Mouse (Mus musculus): Measurements from ENCODE around the gene Kat6b. TPM values are rescaled to one million over a fixed set of nuclear protein-coding genes. Genes with fewer than 3 reads are reported as not detected.

Gene Kat6b
- polyA plus RNA-seq, 1 experiment from 2014 or later, result 17.9 TPM

DNA sequence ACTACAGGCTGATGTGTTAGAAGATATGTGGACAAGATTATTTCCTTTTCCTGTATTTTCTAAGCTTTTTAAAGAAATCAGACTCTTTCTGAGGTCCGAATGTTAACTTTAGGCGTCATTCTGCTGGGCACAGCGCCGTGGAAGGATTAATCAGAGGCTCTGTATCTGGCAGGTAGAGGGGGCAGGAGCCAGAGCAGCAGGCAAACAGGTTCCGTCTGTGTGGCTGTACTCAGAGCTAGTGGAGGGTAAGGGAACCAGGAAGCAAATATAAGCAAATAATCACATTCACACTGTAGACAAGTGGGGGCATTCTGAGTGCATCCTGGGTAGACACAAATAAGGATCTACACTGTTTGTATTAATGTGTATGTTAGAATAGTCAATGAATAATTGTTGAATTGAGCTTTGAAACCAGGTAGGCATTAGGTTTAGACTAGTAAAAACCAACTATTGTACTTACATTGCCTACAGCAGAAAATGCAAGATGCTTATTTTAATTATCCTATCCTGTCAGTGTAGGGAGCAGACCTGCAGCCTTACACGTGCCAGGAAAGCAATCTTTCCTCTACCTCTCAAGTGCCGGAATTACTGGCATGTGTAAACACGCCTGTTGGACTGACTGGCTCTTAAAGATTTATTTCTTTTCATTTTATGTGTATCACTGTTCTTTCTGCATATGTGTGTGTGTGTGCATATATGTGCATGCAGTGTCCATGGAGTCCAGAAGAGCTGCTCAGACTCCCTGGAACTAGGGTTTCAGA lies 104.4 kb downstream of the Kat6b start:
- Histone ChIP-seq H3K4me3 (ENCODE audit: low read depth, low read length) (no peak overlapping the region), H3K4me2 (ENCODE audit: low read depth, low read length) (no peak overlapping the region), H3K9me3 (replicated peaks; ENCODE audit: control insufficient read depth, low read length) (no peaks in the 10 kb centered on the region), H3K27me3 (ENCODE audit: control insufficient read depth, insufficient read depth, low read length) (no peaks in the 10 kb centered on the region), H3K27ac (replicated peaks; ENCODE audit: low read depth, low read length) (no peak overlapping the region), H3K9ac (replicated peaks; ENCODE audit: low read length) (no peak overlapping the region), H3K36me3 (replicated peaks; ENCODE audit: control insufficient read depth, insufficient read depth, low read depth, low read length) (no peaks in the 10 kb centered on the region), H3K4me1 (ENCODE audit: control insufficient read depth, insufficient read depth, low read length) (no peaks in the 10 kb centered on the region)
- WGBS, result 61% methylated on average over 8 of the region's 8 CpGs
- DNase-seq (ENCODE audit: low spot score) (no peak), ATAC-seq (replicated peaks; ENCODE audit: insufficient number of reproducible peaks, low FRiP score, low TSS enrichment, low read depth) (no peak)

DNA sequence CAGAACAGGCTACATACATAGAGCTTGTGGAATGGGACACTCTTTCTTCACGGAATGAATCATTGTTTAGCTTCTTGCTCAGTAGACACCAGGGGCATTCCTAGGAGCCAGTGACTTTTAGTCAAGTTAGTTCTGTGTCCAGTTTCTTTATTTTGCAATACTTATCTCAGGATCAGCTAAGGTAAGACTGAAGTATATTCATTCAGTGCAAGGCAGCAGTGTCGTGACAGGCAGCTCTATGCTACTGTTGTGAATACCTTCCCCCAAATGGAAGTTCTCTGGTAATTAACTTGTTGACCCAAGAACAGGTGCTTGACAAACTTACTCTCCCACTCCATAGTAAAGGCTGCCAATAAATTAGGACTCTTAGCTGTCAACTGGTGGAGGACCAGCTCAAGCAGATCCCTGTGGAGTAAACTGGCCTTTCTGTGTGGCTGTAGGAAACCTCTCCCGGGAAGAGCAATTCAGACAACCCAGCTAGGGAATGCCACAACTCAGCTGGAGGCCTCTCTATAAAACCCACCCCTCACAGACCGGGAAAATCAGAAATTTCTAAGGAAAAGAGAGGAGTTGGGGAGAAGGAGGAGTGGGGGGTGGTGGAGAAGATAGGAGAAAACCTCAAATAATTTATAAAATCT lies 105.4 kb downstream of the Kat6b start:
- no peak overlapping the region for H3K27ac ChIP-seq (replicated peaks; ENCODE audit: low read depth, low read length)
- DNase-seq (ENCODE audit: low spot score) (no peak), ATAC-seq (replicated peaks; ENCODE audit: insufficient number of reproducible peaks, low FRiP score, low TSS enrichment, low read depth) (no peak)
- H3K9me3 ChIP-seq (replicated peaks; ENCODE audit: control insufficient read depth, low read length), result no peaks in the 10 kb centered on the region
- H3K9ac ChIP-seq (replicated peaks; ENCODE audit: low read length), result no peak overlapping the region
- no peaks in the 10 kb centered on the region for H3K36me3 ChIP-seq (replicated peaks; ENCODE audit: control insufficient read depth, insufficient read depth, low read depth, low read length)
- 21% methylated on average over 4 of the region's 4 CpGs for WGBS
- H3K27me3 ChIP-seq (ENCODE audit: control insufficient read depth, insufficient read depth, low read length), result no peaks in the 10 kb centered on the region
- H3K4me3 ChIP-seq (ENCODE audit: low read depth, low read length), result no peak overlapping the region
- H3K4me2 ChIP-seq (ENCODE audit: low read depth, low read length), result no peak overlapping the region
- H3K4me1 ChIP-seq (ENCODE audit: control insufficient read depth, insufficient read depth, low read length), result no peaks in the 10 kb centered on the region

DNA sequence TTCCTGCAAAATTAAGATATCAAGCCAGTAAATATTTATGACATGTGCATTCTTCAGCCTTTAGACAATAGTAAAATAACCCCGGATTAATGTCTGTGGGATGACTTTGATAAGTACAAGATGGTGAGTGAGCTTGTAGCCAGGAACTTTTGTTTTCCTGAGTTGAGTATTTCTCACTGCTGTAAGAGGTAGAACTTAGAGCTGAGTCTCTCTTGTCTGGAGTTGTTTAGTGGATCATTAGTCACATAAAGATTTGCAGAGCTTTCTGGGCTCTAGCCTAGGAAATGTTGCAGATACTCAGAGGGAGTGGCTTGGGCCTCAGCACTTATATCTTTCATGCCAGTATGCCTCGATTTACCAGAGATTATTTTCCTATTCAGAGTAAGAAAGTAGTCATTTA lies 106.7 kb downstream of the Kat6b start:
- Histone ChIP-seq H3K4me1 (ENCODE audit: control insufficient read depth, insufficient read depth, low read length) (no peaks in the 10 kb centered on the region), H3K4me2 (ENCODE audit: low read depth, low read length) (no peak overlapping the region), H3K36me3 (replicated peaks; ENCODE audit: control insufficient read depth, insufficient read depth, low read depth, low read length) (no peaks in the 10 kb centered on the region), H3K9me3 (replicated peaks; ENCODE audit: control insufficient read depth, low read length) (no peaks in the 10 kb centered on the region), H3K9ac (replicated peaks; ENCODE audit: low read length) (no peak overlapping the region), H3K27me3 (ENCODE audit: control insufficient read depth, insufficient read depth, low read length) (no peaks in the 10 kb centered on the region), H3K4me3 (ENCODE audit: low read depth, low read length) (no peak overlapping the region), H3K27ac (replicated peaks; ENCODE audit: low read depth, low read length) (no peak overlapping the region)
- DNase-seq (ENCODE audit: low spot score), result no peak
- no peak for ATAC-seq (replicated peaks; ENCODE audit: insufficient number of reproducible peaks, low FRiP score, low TSS enrichment, low read depth)
- 82% methylated on average over 2 of the region's 2 CpGs for WGBS

DNA sequence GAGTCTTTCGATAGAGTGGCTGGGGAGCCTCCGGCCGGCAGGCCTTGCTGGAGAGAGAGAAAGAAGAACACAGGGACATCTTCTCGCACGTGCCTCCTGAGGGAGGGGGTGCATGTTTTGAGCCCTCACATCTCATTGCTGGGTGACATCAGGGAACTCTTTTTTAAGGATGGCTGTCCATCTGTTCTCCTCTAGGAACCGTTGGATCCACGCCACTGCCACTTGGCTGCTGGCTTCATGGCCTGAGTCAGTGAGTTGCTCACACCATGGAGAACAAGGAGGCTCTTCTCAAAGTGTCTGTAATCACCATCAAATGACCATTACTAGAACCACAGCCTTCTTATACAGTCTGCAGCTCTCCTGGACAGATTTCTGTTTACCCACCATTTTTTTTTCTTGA lies 108.4 kb downstream of the Kat6b start:
- no peak for DNase-seq (ENCODE audit: low spot score)
- no peaks in the 10 kb centered on the region for H3K9me3 ChIP-seq (replicated peaks; ENCODE audit: control insufficient read depth, low read length)
- 92% methylated on average over 7 of the region's 7 CpGs for WGBS
- no peaks in the 10 kb centered on the region for H3K27me3 ChIP-seq (ENCODE audit: control insufficient read depth, insufficient read depth, low read length)
- no peaks in the 10 kb centered on the region for H3K36me3 ChIP-seq (replicated peaks; ENCODE audit: control insufficient read depth, insufficient read depth, low read depth, low read length)
- H3K4me2 ChIP-seq (ENCODE audit: low read depth, low read length), result no peak overlapping the region
- no peak for ATAC-seq (replicated peaks; ENCODE audit: insufficient number of reproducible peaks, low FRiP score, low TSS enrichment, low read depth)
- H3K4me1 ChIP-seq (ENCODE audit: control insufficient read depth, insufficient read depth, low read length), result no peaks in the 10 kb centered on the region
- no peak overlapping the region for H3K9ac ChIP-seq (replicated peaks; ENCODE audit: low read length)
- H3K4me3 ChIP-seq (ENCODE audit: low read depth, low read length), result no peak overlapping the region
- no peak overlapping the region for H3K27ac ChIP-seq (replicated peaks; ENCODE audit: low read depth, low read length)

DNA sequence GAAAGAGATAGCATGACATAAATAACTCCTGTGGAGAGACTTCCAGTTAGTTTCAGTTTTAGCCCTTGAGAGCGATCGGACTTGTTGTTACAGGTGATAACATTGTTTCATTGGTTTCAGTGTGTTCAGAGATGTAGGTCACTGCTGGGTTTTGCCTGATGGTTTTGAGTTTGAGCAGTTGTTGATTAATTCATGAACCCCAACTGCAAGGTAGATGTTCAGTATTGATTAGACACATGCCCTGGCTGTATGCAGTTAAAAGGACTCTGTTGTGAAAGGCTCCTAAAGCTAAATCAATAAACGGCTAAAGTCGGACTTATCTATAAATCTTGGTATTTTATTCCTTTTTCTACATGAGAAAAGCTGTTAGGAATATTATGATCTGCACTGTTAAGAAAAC lies 109.0 kb downstream of the Kat6b start:
- Histone ChIP-seq H3K9ac (replicated peaks; ENCODE audit: low read length) (no peak overlapping the region), H3K4me1 (ENCODE audit: control insufficient read depth, insufficient read depth, low read length) (no peaks in the 10 kb centered on the region), H3K4me3 (ENCODE audit: low read depth, low read length) (no peak overlapping the region), H3K27ac (replicated peaks; ENCODE audit: low read depth, low read length) (no peak overlapping the region), H3K36me3 (replicated peaks; ENCODE audit: control insufficient read depth, insufficient read depth, low read depth, low read length) (no peaks in the 10 kb centered on the region), H3K4me2 (ENCODE audit: low read depth, low read length) (no peak overlapping the region), H3K27me3 (ENCODE audit: control insufficient read depth, insufficient read depth, low read length) (no peaks in the 10 kb centered on the region), H3K9me3 (replicated peaks; ENCODE audit: control insufficient read depth, low read length) (no peaks in the 10 kb centered on the region)
- DNase-seq (ENCODE audit: low spot score) (no peak), ATAC-seq (replicated peaks; ENCODE audit: insufficient number of reproducible peaks, low FRiP score, low TSS enrichment, low read depth) (no peak)
- 93% methylated on average over 4 of the region's 4 CpGs for WGBS

DNA sequence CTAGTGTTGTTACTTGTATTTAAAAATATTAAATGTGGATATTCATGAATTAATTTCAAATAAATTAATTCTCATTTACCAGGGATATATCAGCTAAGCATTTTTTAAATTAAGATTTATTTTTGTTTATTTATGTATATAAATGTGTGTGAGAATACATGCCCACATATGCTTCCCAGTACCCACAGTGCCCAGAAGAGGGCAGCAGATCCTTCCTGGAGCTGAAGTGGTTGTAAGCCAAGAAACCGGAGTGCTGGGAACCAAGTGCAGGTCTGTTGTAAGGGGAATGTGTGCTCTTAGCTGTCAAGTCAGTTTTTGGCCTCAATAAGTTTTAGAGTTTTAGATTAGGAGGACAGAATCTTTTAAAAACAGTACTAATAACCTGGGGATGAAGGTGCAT lies 110.9 kb downstream of the Kat6b start:
- ATAC-seq (replicated peaks; ENCODE audit: insufficient number of reproducible peaks, low FRiP score, low TSS enrichment, low read depth) (no peak), DNase-seq (ENCODE audit: low spot score) (no peak)
- H3K27ac ChIP-seq (replicated peaks; ENCODE audit: low read depth, low read length), result no peak overlapping the region
- no peaks in the 10 kb centered on the region for H3K4me1 ChIP-seq (ENCODE audit: control insufficient read depth, insufficient read depth, low read length)
- no peaks in the 10 kb centered on the region for H3K36me3 ChIP-seq (replicated peaks; ENCODE audit: control insufficient read depth, insufficient read depth, low read depth, low read length)
- H3K9ac ChIP-seq (replicated peaks; ENCODE audit: low read length), result no peak overlapping the region
- H3K27me3 ChIP-seq (ENCODE audit: control insufficient read depth, insufficient read depth, low read length), result no peaks in the 10 kb centered on the region
- H3K4me3 ChIP-seq (ENCODE audit: low read depth, low read length), result no peak overlapping the region
- no peaks in the 10 kb centered on the region for H3K9me3 ChIP-seq (replicated peaks; ENCODE audit: control insufficient read depth, low read length)
- H3K4me2 ChIP-seq (ENCODE audit: low read depth, low read length), result no peak overlapping the region
- WGBS, result 97% methylated on average over 1 of the region's 1 CpGs

DNA sequence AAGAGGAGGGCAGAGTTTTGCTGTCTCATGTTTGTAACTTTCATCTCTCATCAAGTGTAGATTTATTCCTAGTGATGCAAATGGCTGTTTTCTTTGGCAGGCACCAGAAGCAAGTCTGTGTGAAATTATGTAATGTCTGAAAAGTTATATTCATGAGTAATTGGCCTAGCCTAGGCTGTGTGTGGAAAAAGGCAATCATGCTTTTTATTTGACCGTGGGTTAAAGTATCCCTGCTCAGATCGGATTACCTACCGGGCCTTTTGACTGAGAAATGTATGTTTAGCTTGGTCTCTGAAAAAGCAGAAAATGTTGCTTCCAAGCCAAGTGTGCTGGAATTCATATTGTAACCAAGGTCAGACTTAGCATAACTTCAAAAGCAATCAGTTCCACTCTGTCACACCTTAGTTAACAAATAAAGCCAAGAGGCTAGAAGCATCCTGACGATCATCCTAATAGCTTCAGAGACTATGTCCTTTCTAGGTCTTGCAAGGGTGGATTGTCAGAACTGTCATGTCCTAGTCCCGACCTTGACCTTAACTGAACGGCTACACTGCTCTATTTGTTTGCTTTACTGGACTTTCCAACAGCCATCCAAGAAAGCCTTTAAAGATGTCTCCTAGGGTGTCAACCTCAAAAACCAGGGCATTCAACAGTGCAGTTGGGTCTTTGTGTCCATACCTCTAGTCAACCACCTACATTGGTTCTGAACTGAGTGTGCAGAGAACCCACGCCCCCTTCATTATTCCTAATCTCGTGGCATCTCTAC lies 111.9 kb downstream of the Kat6b start:
- no peak for DNase-seq (ENCODE audit: low spot score)
- 70% methylated on average over 8 of the region's 8 CpGs for WGBS
- Histone ChIP-seq H3K9ac (replicated peaks; ENCODE audit: low read length) (no peak overlapping the region), H3K4me3 (ENCODE audit: low read depth, low read length) (no peak overlapping the region), H3K4me1 (ENCODE audit: control insufficient read depth, insufficient read depth, low read length) (no peaks in the 10 kb centered on the region), H3K4me2 (ENCODE audit: low read depth, low read length) (no peak overlapping the region), H3K27ac (replicated peaks; ENCODE audit: low read depth, low read length) (no peak overlapping the region), H3K9me3 (replicated peaks; ENCODE audit: control insufficient read depth, low read length) (no peaks in the 10 kb centered on the region), H3K27me3 (ENCODE audit: control insufficient read depth, insufficient read depth, low read length) (no peaks in the 10 kb centered on the region), H3K36me3 (replicated peaks; ENCODE audit: control insufficient read depth, insufficient read depth, low read depth, low read length) (no peaks in the 10 kb centered on the region)
- ATAC-seq (replicated peaks; ENCODE audit: insufficient number of reproducible peaks, low FRiP score, low TSS enrichment, low read depth), result no peak

Data from embryonic facial prominence, embryonic 11.5 days (tissue).